Mouse (Mus musculus) forebrain, postnatal 0 days (tissue): ENCODE data around the gene Ago4. TPM values are rescaled to one million over a fixed set of nuclear protein-coding genes. Genes with fewer than 3 reads are reported as not detected.
A peak's percentile ranks its signal among the peaks of the same experiment; 100 is the strongest.

Experiments
- ATAC-seq: fragments of 200-750 bp; cut with Nextera tagmentation; 2 replicates; pipeline ENCODE4 v1.8.0; 2017; ENCODE audit warnings: mild to moderate bottlenecking, moderate library complexity
- DNase-seq: peaks from one replicate; pipeline ENCODE4 v3.0.0-alpha.2; 2015
- H3K27ac ChIP-seq: fragments of 300-500 bp; sonication (generic); 2 replicates; pipeline ENCODE4 v1.5.1; 2014; ENCODE audit warnings: low read depth, mild to moderate bottlenecking, antibody characterized with exemption, low read length, moderate library complexity, mixed read lengths
- H3K27me3 ChIP-seq: fragments of 300-500 bp; sonication (generic); 2 replicates; pipeline ENCODE4 v1.6.1; 2014; ENCODE audit warnings: mild to moderate bottlenecking, low read length, mixed read lengths; ENCODE audit not compliant: insufficient read depth
- H3K36me3 ChIP-seq: fragments of 300-500 bp; sonication (generic); 2 replicates; pipeline ENCODE4 v1.6.1; 2014; ENCODE audit warnings: mild to moderate bottlenecking, moderate library complexity; ENCODE audit not compliant: insufficient read depth
- H3K4me1 ChIP-seq: fragments of 300-500 bp; sonication (generic); 2 replicates; pipeline ENCODE4 v1.6.1; 2014; ENCODE audit warnings: antibody characterized with exemption; ENCODE audit not compliant: insufficient read depth
- H3K4me2 ChIP-seq: fragments of 300-500 bp; sonication (generic); 2 replicates; pipeline ENCODE4 v1.6.1; 2014; ENCODE audit warnings: low read depth, mild to moderate bottlenecking, moderate library complexity
- H3K4me3 ChIP-seq: fragments of 300-500 bp; sonication (generic); 2 replicates; pipeline ENCODE4 v1.5.1; 2014; ENCODE audit warnings: low read depth, low read length, mixed read lengths
- H3K9ac ChIP-seq: fragments of 300-500 bp; sonication (generic); 2 replicates; pipeline ENCODE4 v1.6.1; 2014; ENCODE audit warnings: mild to moderate bottlenecking
- H3K9me3 ChIP-seq: fragments of 300-500 bp; sonication (generic); 2 replicates; pipeline ENCODE4 v1.6.1; 2016; ENCODE audit warnings: low read length
- CTCF ChIP-seq: sonication (generic); IDR thresholded peaks from 2 replicates; pipeline ENCODE4 v1.5.1; 2016; ENCODE audit warnings: antibody characterized with exemption, control low read depth, low read depth
- WGBS: fragments of 180-500 bp; shearing (Covaris S2); extraction: QIAGEN DNeasy Blood & Tissue Kit; methylation state at CpG from one replicate; pipeline ENCODE4 v1.1.7; 2014; 5-methylcytosine and 5-hydroxymethylcytosine counted together
- polyA plus RNA-seq: library from polyadenylated mRNA; unstranded; fragments of >200 nt; fragmentation: Nextera tagmentation; extraction: Ambion mirVana; gene quantifications from 2 replicates; pipeline ENCODE4 v1.2.1, GENCODE M21; 2015
- total RNA-seq: library from RNA; depleted of rRNA; stranded (reverse); fragments of >200 nt; gene quantifications from 2 replicates; pipeline ENCODE4 v1.2.3, GENCODE M21; 2014; rRNA removed

Ago4 gene
- total RNA-seq (10.1 and 11.6 TPM in 2 replicates), polyA plus RNA-seq (2.3 and 3.1 TPM in 2 replicates)

DNA sequence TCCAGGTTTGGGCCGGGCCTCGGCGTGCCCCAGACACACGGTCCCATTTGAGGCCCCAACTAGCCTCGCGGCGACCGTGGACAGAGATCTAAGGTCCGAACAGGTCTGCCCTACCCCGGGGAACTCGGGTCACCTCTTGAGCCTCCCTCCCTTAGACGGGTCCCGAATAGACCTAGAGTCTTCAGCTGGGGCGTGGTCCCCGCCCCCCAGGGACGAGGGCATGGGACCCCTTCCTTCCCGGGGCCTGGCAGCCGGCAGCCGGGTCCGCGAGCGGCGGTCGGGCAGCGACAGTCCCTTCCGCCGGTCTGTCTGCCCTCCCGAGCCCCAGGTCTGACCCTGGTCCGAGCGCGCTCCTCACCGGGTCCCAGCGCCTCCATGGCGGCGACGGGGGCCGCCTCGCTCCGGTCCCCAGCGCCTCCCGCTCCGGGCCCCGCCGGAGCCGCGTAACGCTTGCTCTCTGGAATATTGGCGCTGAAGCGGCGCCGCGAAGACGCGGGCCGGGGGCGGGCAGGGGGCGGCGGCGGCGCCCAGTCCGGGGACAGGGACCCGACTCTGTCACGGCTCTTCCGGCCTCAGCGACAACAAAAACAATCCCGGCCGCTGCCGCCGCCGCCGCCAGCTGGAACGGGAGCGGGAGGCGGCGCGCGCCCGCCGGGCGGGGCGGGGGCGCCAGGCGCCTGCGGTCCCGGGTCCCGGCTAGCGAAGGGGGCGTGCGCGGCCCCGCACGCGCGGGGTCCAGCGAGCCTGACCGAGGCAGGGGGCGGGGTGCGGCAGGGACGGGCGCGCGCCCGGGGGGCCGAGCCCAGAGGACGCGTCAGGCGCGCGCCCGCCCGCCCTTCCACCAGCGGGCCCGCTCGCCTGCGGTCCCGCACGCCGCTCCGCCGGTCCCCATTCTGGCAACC lies at the start of gene Ago4:
Gene Ago4, minus strand, starts transcription at position 646 of the 902 bp plus-strand sequence.
- peak within 1 kb of the TSS; percentile 93 for H3K4me3 ChIP-seq
- TF ChIP-seq CTCF = no peak
- H3K9me3 ChIP-seq = no peaks in the 10 kb centered on the region
- peak within 1 kb of the TSS; percentile 79 for H3K27ac ChIP-seq
- peak; percentile 84 for DNase-seq
- no peaks in the 10 kb centered on the region for H3K36me3 ChIP-seq
- ATAC-seq = peak; percentile 92
- H3K9ac ChIP-seq = peak within 1 kb of the TSS; percentile 92
- H3K4me2 ChIP-seq = peak within 1 kb of the TSS; percentile 90
- peaks cover 9% of the 10 kb centered on the region; the same call in 1 of the 2 replicates for H3K4me1 ChIP-seq
- H3K27me3 ChIP-seq = no peaks in the 10 kb centered on the region
- 1% methylated on average over 80 of the region's 120 CpGs for WGBS

DNA sequence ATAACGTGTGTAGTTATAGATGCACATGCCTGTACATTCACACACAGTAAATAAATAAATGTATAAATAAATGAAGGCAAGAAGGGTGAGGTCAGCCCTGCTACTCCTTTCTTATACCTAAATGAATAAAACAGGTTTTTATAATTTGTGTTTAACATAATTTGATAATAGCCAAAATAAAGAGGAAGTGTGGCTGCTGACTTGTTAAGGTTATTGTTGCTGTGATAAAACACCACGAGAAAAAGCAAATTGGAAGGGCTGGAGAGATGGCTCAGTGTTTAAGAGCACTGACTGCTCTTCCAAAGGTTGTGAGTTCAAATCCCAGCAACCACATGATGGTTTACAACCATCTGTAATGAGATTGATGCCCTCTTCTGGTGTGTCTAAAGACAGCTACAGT lies 45.8 kb upstream of the Ago4 start:
- no peak for ATAC-seq
- Histone ChIP-seq H3K9me3 (no peaks in the 10 kb centered on the region), H3K4me2 (no peak overlapping the region), H3K4me1 (no peaks in the 10 kb centered on the region), H3K4me3 (no peak overlapping the region), H3K27me3 (no peaks in the 10 kb centered on the region), H3K27ac (no peak overlapping the region), H3K9ac (no peak overlapping the region), H3K36me3 (no peaks in the 10 kb centered on the region; the same call in 1 of the 2 replicates)
- DNase-seq = no peak
- no peak for TF ChIP-seq CTCF
- 80% methylated on average over 2 of the region's 2 CpGs for WGBS

DNA sequence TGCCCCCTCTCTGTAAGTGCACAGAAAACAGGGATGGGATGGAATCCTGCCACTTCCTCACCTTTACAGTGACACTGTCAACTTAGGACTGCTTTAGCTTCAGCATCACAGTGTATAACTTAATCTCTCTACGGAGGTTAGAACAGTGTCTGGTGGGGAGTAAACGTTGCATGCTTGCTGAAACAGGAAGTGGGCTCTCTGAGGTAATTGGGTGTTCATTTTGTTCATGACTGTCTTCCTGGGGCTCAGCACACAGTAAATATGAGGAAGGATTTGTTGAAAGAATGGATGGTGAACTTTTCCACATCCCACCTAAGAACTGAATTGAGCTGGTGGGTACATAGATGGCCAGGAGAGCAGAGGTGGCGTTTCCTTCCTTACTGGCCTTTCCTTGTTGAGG lies 44.6 kb upstream of the Ago4 start:
- DNase-seq = no peak
- H3K9ac ChIP-seq = no peak overlapping the region
- peaks cover 4% of the 10 kb centered on the region; the same call in 1 of the 2 replicates for H3K36me3 ChIP-seq
- H3K27me3 ChIP-seq = no peaks in the 10 kb centered on the region
- no peak overlapping the region for H3K4me3 ChIP-seq
- 89% methylated on average over 3 of the region's 3 CpGs for WGBS
- TF ChIP-seq CTCF = no peak
- no peak overlapping the region for H3K27ac ChIP-seq
- no peak for ATAC-seq
- H3K9me3 ChIP-seq = no peaks in the 10 kb centered on the region
- no peak overlapping the region for H3K4me2 ChIP-seq
- no peaks in the 10 kb centered on the region for H3K4me1 ChIP-seq

DNA sequence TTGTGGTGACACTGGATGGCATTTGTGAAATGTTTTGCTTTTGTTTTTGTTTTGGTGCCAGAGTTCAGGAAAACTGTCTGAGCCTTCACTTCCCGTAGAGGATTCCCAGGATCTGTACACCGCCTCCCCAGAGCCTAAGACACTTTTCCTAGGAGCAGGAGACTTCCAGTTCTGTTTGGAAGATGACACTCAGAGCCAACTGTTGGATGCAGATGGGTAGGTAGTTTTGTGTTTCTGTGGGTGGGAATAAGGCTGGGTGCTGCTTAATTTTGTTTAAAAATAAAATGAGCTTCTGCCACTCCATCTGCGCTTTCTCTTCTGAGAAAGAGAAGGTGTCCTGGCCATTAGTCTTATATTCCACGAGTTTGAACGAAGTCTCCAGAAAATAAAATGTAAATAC lies 43.0 kb upstream of the Ago4 start:
- DNase-seq = no peak
- no peak overlapping the region for H3K27ac ChIP-seq
- 86% methylated on average over 5 of the region's 5 CpGs for WGBS

DNA sequence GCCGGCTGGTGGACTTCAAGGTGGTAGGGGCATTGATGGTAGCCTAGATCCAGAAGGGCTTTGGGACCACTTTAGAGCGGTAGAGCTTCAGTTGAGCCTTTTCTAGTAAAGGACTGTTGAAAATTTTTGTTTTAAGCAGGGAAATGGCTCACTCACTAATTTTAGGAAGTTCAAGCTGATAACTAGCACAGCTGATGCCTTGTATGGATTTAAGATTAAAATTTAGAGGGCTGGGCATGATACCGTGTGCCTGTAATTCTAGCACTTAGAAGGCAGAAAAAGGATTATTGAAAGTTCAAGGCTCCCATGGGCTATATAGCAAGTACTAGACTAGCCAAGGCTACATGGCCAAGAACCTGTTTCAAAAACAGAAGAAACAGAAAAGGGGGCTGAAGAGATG lies 36.5 kb upstream of the Ago4 start:
- WGBS = 95% methylated on average over 3 of the region's 3 CpGs
- DNase-seq = no peak
- Histone ChIP-seq H3K4me2 (no peak overlapping the region), H3K9me3 (no peaks in the 10 kb centered on the region), H3K36me3 (0 out of 2 replicates have a peak, but pooled peaks cover 4% of the 10 kb centered on the region), H3K27me3 (no peaks in the 10 kb centered on the region), H3K4me3 (no peak overlapping the region), H3K27ac (no peak overlapping the region), H3K9ac (no peak overlapping the region), H3K4me1 (no peaks in the 10 kb centered on the region)
- TF ChIP-seq CTCF = no peak
- ATAC-seq = no peak

More for the DNA sequence above, 43.0 kb upstream of the Ago4 start:
- ATAC-seq = no peak
- H3K9ac ChIP-seq = no peak overlapping the region
- H3K27me3 ChIP-seq = no peaks in the 10 kb centered on the region
- no peak overlapping the region for H3K4me2 ChIP-seq
- H3K4me1 ChIP-seq = no peaks in the 10 kb centered on the region
- no peaks in the 10 kb centered on the region for H3K9me3 ChIP-seq
- H3K36me3 ChIP-seq = peaks cover 4% of the 10 kb centered on the region; the same call in 1 of the 2 replicates
- no peak for TF ChIP-seq CTCF
- no peak overlapping the region for H3K4me3 ChIP-seq

DNA sequence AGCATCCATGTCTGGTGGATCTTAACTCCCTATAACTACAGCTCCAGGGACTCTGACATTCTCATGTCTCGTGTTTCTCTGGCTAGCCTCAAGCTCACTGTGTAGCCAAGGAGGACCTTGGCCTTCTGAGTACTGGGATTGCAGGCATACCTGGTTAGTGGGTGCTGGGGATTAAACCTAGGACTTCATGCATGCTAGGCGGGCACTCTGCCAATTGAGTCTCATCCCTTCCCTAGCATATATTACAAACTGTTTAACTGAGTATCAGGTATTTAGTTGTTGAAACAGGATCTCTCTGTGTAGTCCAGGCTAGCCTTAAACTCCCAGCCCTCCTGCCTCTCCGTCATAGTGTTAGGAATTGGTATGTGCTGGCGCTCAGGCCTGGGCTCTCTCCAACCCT lies 34.0 kb upstream of the Ago4 start:
- Histone ChIP-seq H3K4me1 (no peaks in the 10 kb centered on the region), H3K9me3 (no peaks in the 10 kb centered on the region), H3K36me3 (no peaks in the 10 kb centered on the region), H3K4me3 (no peak overlapping the region), H3K27ac (no peak overlapping the region), H3K9ac (no peak overlapping the region), H3K27me3 (no peaks in the 10 kb centered on the region), H3K4me2 (no peak overlapping the region)
- no peak for ATAC-seq
- no peak for TF ChIP-seq CTCF
- 97% methylated on average over 4 of the region's 4 CpGs for WGBS
- no peak for DNase-seq

DNA sequence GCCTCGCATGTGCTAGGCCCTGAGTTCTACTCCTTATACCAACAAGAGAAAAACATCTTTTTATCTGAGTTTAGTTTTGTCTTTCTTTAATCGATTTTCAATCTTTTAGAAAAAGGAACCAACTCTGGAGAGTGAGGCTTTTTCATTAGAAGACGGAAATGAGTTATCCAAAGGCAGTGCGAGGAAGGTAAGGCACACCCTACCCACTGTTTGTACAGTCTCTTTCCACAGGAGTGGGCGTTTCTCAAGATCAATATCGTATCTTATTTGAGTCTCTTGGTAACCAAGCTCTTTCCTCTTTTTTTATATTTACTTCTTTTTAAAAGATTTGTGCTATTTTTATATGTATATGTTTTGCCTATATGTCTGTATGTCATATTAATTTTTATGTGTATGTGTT lies 30.5 kb upstream of the Ago4 start:
- ATAC-seq (no peak), DNase-seq (no peak)
- Histone ChIP-seq H3K27ac (no peak overlapping the region), H3K36me3 (no peaks in the 10 kb centered on the region), H3K4me2 (no peak overlapping the region), H3K9ac (no peak overlapping the region), H3K4me3 (no peak overlapping the region), H3K9me3 (no peaks in the 10 kb centered on the region), H3K27me3 (no peaks in the 10 kb centered on the region), H3K4me1 (no peaks in the 10 kb centered on the region)
- WGBS = 93% methylated on average over 6 of the region's 6 CpGs
- no peak for TF ChIP-seq CTCF
